Mouse (Mus musculus) forebrain, embryonic 11.5 days (tissue): ENCODE data around the gene Tbc1d9b. TPM values are rescaled to one million over a fixed set of nuclear protein-coding genes. Genes with fewer than 3 reads are reported as not detected.

Source experiments
- ATAC-seq: fragments of 200-750 bp; cut with Nextera tagmentation; replicated peaks from 2 replicates; pipeline ENCODE4 v1.8.0; 2017; ENCODE audit warnings: moderate TSS enrichment; ENCODE audit not compliant: low FRiP score
- DNase-seq: peaks from one replicate; pipeline ENCODE4 v3.0.0-alpha.2; 2017; ENCODE audit warnings: low spot score
- H3K27ac ChIP-seq: fragments of 300-500 bp; sonication (generic); 2 replicates; pipeline ENCODE4 v1.5.1; 2014; ENCODE audit warnings: low read depth, low read length
- H3K27me3 ChIP-seq: fragments of 300-500 bp; sonication (generic); 2 replicates; pipeline ENCODE4 v1.6.1; 2014; ENCODE audit warnings: mild to moderate bottlenecking, low read length, mixed read lengths; ENCODE audit not compliant: control insufficient read depth, insufficient read depth
- H3K36me3 ChIP-seq: fragments of 300-500 bp; sonication (generic); 2 replicates; pipeline ENCODE4 v1.6.1; 2014; ENCODE audit warnings: mild to moderate bottlenecking, low read length, moderate library complexity, mixed read lengths; ENCODE audit not compliant: control insufficient read depth, insufficient read depth
- H3K4me1 ChIP-seq: fragments of 300-500 bp; sonication (generic); replicated peaks from 2 replicates; pipeline ENCODE4 v1.6.1; 2014; ENCODE audit warnings: low read length, mixed read lengths; ENCODE audit not compliant: control insufficient read depth, insufficient read depth
- H3K4me2 ChIP-seq: fragments of 300-500 bp; sonication (generic); 2 replicates; pipeline ENCODE4 v1.6.1; 2014; ENCODE audit warnings: low read depth, mild to moderate bottlenecking, low read length, moderate library complexity, mixed read lengths; ENCODE audit not compliant: severe bottlenecking
- H3K4me3 ChIP-seq: fragments of 300-500 bp; sonication (generic); 2 replicates; pipeline ENCODE4 v1.5.1; 2014; ENCODE audit warnings: low read depth, low read length
- H3K9ac ChIP-seq: fragments of 300-500 bp; sonication (generic); 2 replicates; pipeline ENCODE4 v1.6.1; 2014; ENCODE audit warnings: low read length
- H3K9me3 ChIP-seq: fragments of 300-500 bp; sonication (generic); 2 replicates; pipeline ENCODE4 v1.6.1; 2016; ENCODE audit warnings: low read length, mixed read lengths; ENCODE audit not compliant: control insufficient read depth
- WGBS: fragments of 180-500 bp; shearing (Covaris S2); extraction: QIAGEN DNeasy Blood & Tissue Kit; methylation state at CpG from one replicate; pipeline ENCODE4 v1.1.7; 2014; 5-methylcytosine and 5-hydroxymethylcytosine counted together
- polyA plus RNA-seq: library from polyadenylated mRNA; unstranded; fragments of >200 nt; fragmentation: Nextera tagmentation; extraction: Ambion mirVana; gene quantifications from 2 replicates; pipeline ENCODE4 v1.2.1, GENCODE M21; 2014

The Tbc1d9b gene
- polyA plus RNA-seq: 34.0 and 36.9 TPM in 2 replicates

DNA sequence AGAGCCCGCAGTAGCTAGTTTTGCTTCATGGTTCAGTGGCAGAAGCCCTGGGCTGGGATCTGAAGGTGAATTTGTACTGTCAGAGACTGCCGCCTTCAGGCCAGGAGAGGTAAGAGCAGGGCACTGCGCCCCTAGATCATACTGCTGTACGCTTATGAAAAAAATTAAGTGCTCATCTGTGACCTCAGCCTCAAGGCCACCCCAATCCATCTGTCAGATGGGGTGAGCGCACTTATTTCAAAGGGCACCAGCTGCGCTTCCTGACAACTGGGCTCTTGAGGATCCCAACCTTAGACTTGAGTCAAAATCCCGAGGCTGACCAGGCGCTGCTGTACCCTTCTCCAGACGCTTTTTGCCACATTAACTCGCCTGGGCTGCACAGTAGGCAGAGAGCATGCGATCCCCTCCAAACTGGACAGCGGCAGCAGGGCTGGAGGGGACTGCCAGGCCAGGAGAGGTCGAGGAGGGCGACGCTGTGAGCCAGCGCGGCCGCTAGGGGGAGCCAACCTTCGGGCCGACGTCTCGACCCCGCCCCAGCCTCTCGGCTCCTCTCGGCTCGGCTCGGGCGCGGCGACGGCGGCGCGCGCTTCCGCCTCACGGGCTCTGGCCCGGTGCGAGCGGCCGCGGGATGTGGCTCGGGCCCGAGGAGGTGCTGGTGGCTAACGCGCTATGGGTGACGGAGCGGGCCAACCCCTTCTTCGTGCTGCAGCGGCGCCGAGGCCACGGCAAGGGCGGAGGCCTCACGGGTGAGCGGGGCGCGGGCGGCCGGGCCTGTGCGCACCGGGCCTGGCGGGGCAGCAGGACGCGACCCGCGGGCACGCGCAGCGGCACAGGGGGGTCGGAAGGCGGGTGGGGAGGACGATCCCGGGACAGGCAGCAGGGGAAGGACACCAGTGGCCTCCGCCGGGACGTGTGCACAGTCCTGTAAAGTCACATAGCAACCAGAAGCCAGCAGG, at the start of gene Tbc1d9b:
Gene Tbc1d9b (plus strand): TSS at position 586 of the 956 bp plus-strand sequence.
- peak; percentile 96 for DNase-seq
- Histone ChIP-seq H3K9me3 (no peaks in the 10 kb centered on the region), H3K27me3 (no peaks in the 10 kb centered on the region), H3K4me3 (peak within 1 kb of the TSS; percentile 88), H3K4me1 (peaks cover 10% of the 10 kb centered on the region; the same call in 1 of the 2 replicates), H3K4me2 (peak within 1 kb of the TSS; percentile 88), H3K27ac (peak within 1 kb of the TSS; percentile 59; the same call in 1 of the 2 replicates), H3K36me3 (no peaks in the 10 kb centered on the region), H3K9ac (peak within 1 kb of the TSS; percentile 97)
- WGBS: under 1% methylated on average over 76 of the region's 77 CpGs
- peak; percentile 91 for ATAC-seq

DNA sequence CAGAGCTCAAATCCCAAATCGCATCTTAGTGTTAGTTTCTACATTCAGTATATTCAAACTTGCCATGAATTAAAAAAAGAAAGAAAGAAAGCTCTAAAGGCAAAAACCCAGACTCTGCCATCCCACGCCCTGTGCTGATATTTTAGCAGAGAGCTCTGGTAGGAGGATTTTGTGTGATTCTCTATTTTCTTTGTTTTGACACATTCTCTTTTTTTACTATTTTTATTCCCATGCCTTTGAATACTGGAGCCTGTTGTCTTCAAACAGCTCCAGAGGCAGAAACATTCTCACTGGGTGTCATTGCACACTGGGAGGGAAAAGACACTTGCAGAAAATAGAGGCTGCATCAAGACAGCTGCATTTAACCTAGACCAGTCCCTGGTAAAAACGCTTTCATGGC, 45.0 kb upstream of the Tbc1d9b start:
- no peaks in the 10 kb centered on the region; the same call in 1 of the 2 replicates for H3K36me3 ChIP-seq
- H3K4me1 ChIP-seq: peaks cover 3% of the 10 kb centered on the region; the same call in 1 of the 2 replicates
- no peaks in the 10 kb centered on the region for H3K27me3 ChIP-seq
- no peak for DNase-seq
- 96% methylated on average over 3 of the region's 3 CpGs for WGBS
- no peaks in the 10 kb centered on the region for H3K9me3 ChIP-seq
- no peak overlapping the region for H3K27ac ChIP-seq
- H3K9ac ChIP-seq: no peak overlapping the region
- no peak overlapping the region for H3K4me2 ChIP-seq
- no peak for ATAC-seq
- no peak overlapping the region for H3K4me3 ChIP-seq

DNA sequence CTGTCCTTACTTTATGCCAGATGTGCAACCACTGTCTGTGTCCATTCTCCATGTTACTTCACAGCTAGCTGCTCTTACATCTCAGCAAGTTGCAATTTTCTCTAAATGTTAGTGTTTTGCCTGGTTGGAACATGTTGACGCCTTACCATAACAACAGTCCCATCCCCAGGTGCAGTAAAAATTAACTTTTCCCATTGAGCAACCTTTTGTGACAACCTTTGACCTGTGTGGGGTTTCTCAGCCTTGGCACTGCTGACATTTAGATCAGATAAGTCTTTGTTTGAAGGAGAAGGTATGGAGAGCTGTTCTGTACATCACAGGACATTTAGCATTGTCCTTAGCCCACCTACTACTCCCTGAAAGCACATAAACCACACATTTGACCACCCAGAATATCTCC, 41.4 kb upstream of the Tbc1d9b start:
- Histone ChIP-seq H3K9me3 (no peaks in the 10 kb centered on the region), H3K27me3 (no peaks in the 10 kb centered on the region), H3K27ac (no peak overlapping the region), H3K4me3 (no peak overlapping the region), H3K36me3 (no peaks in the 10 kb centered on the region; the same call in 1 of the 2 replicates), H3K9ac (no peak overlapping the region), H3K4me1 (peaks cover 3% of the 10 kb centered on the region; the same call in 1 of the 2 replicates), H3K4me2 (no peak overlapping the region)
- ATAC-seq: no peak
- no peak for DNase-seq
- WGBS: 84% methylated on average over 1 of the region's 1 CpGs

DNA sequence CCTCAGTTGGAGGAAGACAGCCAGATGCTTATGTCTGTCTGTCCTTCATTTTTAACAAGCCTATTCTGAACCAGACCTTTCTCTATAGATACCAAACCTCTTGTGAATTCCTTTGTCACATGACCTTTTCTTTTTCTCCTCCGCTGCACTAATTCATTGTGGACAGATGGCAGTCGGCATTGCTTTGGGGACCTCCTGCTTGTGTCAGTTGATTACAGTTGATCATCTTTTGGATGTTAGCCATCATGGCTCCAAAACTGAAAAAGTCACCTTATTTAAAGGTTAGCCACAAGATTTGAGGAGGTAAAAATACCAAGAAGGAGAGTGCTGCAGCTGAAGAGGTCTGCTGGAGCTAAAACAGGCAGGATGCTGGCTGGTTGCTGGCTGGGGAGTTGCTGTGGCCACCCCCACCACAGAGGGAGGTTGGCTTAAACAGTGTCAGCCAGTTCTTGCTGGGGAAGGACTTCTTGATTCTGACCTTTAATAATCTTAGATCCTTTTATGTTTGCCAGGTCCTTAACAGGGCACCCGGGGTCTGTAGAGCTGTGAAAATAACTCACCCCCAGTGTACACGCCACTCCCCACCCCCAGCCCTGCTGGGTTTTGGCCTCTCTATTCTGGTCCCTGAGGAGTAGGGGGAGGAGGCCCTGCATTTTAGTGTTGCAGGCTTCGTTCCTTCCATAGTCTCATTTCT, 40.1 kb upstream of the Tbc1d9b start:
- ATAC-seq (no peak), DNase-seq (no peak)
- no peaks in the 10 kb centered on the region; the same call in 1 of the 2 replicates for H3K36me3 ChIP-seq
- H3K4me1 ChIP-seq: peaks cover 3% of the 10 kb centered on the region; the same call in 1 of the 2 replicates
- H3K9ac ChIP-seq: no peak overlapping the region
- H3K4me3 ChIP-seq: no peak overlapping the region
- no peaks in the 10 kb centered on the region for H3K9me3 ChIP-seq
- no peaks in the 10 kb centered on the region for H3K27me3 ChIP-seq
- H3K4me2 ChIP-seq: no peak overlapping the region
- no peak overlapping the region for H3K27ac ChIP-seq
- WGBS: 55% methylated on average over 5 of the region's 5 CpGs

DNA sequence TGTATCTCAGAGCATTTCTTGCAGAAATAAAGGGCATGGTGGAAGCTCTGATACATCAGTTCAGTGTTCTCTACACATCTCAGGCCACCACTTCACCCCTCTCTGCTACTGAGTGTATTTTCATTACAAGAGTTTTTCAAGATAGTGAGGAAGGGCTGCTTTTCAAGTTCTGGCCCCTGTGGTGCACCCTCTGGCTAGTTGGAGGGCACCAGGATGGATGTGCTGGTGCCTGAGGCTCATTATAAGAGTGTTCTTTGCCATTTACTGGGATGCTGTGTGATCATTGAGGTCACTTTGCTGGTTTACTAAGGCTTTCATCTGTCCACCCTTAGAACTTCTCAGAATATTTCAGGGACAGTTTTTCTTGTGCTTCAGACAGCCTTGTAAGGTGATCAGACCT, 39.5 kb upstream of the Tbc1d9b start:
- no peak overlapping the region for H3K4me3 ChIP-seq
- DNase-seq (no peak), ATAC-seq (no peak)
- no peak overlapping the region for H3K4me2 ChIP-seq
- H3K36me3 ChIP-seq: no peaks in the 10 kb centered on the region; the same call in 1 of the 2 replicates
- no peak overlapping the region for H3K27ac ChIP-seq
- no peaks in the 10 kb centered on the region for H3K27me3 ChIP-seq
- H3K9me3 ChIP-seq: no peaks in the 10 kb centered on the region
- no peak overlapping the region for H3K9ac ChIP-seq
- H3K4me1 ChIP-seq: peaks cover 3% of the 10 kb centered on the region; the same call in 1 of the 2 replicates

DNA sequence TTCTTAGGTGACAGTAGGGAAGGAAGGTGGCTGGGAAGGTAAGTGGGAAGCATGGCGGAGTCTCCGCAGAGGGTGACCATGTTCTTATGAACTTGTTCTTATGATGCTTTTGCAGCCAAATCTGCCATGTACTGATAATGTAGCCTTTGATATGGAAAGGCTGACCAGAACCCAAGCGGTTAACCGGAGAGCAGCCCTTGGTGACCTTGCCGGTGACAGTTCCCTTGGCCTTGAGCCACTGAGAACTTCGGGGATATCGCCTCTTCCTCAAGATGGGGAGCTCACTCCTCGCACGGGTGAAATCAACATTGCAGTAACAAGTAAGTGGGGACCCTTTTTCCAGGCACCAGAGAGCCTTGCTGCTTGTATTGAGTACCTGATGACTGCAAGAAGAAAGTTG, 35.5 kb upstream of the Tbc1d9b start:
- H3K27ac ChIP-seq: no peak overlapping the region
- 95% methylated on average over 9 of the region's 9 CpGs for WGBS
- no peaks in the 10 kb centered on the region; the same call in 1 of the 2 replicates for H3K4me1 ChIP-seq
- no peak overlapping the region for H3K9ac ChIP-seq
- DNase-seq (no peak), ATAC-seq (no peak)
- no peaks in the 10 kb centered on the region for H3K9me3 ChIP-seq
- no peak overlapping the region for H3K4me3 ChIP-seq
- H3K4me2 ChIP-seq: no peak overlapping the region
- peaks cover 2% of the 10 kb centered on the region; the same call in 1 of the 2 replicates for H3K36me3 ChIP-seq
- no peaks in the 10 kb centered on the region for H3K27me3 ChIP-seq

DNA sequence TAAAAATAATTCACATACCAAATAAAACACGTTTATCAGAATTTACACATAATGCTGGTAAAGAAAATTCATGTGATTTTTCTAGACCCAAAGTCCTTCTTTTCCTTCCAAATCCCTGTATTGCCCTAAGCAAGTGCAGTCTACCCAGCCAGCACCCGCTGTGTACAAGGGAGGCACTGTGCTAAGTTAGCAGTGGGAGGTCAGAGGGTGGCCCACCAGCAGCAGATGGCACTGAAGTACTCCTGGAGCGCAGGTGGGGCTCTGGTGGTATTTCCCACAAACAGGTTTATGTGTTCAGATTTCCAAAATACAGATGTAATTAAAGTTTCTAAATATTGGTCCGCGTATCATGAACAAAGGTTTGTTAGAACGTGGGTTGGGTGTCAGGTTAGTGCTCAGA, 34.1 kb upstream of the Tbc1d9b start:
- Histone ChIP-seq H3K4me1 (no peaks in the 10 kb centered on the region), H3K4me2 (no peak overlapping the region), H3K27me3 (no peaks in the 10 kb centered on the region), H3K9me3 (no peaks in the 10 kb centered on the region), H3K27ac (no peak overlapping the region), H3K4me3 (no peak overlapping the region), H3K36me3 (peaks cover 2% of the 10 kb centered on the region; the same call in 1 of the 2 replicates), H3K9ac (no peak overlapping the region)
- 94% methylated on average over 6 of the region's 6 CpGs for WGBS
- no peak for DNase-seq
- no peak for ATAC-seq

DNA sequence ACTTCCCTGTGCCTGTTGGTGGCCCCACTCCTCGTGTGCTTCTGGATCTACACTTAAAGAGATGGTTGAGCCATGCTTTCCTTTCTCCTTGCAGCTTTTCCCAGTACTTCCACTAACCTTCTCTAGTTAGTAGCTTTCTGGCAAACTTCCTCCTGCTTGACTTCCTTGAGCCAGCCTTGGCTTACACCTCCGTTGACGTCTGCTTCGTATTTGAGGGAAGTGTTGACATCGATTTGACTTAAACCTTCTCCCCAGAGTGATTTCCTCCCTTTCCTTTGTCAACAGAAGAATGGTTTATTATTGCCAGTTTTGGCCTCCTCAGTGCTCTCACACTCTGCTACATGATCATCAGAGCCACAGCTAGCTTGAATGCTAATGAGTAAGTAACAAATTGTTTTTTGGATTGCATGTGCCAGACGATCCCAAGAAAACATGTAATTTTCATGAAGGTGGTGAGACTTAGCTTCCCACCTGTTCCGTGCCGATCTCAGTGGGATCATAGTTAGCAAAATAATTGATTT, 32.2 kb upstream of the Tbc1d9b start:
- H3K27me3 ChIP-seq: no peaks in the 10 kb centered on the region
- DNase-seq: no peak
- no peaks in the 10 kb centered on the region for H3K9me3 ChIP-seq
- H3K9ac ChIP-seq: no peak overlapping the region
- no peak for ATAC-seq
- peaks cover 2% of the 10 kb centered on the region; the same call in 1 of the 2 replicates for H3K36me3 ChIP-seq
- H3K4me3 ChIP-seq: no peak overlapping the region
- H3K27ac ChIP-seq: no peak overlapping the region
- 92% methylated on average over 8 of the region's 8 CpGs for WGBS
- H3K4me2 ChIP-seq: no peak overlapping the region
- H3K4me1 ChIP-seq: no peaks in the 10 kb centered on the region
